Mouse (Mus musculus) embryo, embryonic 10 days (tissue): ENCODE measurements around the gene Tbc1d30.
A peak's percentile ranks its signal among the peaks of the same experiment; 100 is the strongest.
"Not testable (repeated sequence)": the region's sequence is repeated elsewhere in the genome, so short reads cannot be mapped to it uniquely, and the experiment has no call there.

ENCODE experiments used
- DNase-seq: peaks from one replicate; pipeline ENCODE4 v3.0.0-alpha.2; 2015; ENCODE audit warnings: low spot score

Gene Tbc1d30

GRCm38 (mm10) chr10:121364801-121365564 is 13.9 kb upstream of the Tbc1d30 start, which contains the start of gene Gns:
Gene Gns, plus strand, starts transcription at chr10:121365090.
- peak; percentile 93 for DNase-seq

- no peak for DNase-seq
Measured at GRCm38 (mm10) chr10:121364306-121364705, 13.2 kb upstream of the Tbc1d30 start.

- no peak for DNase-seq
Measured at GRCm38 (mm10) chr10:121363201-121363600, 12.1 kb upstream of the Tbc1d30 start.

GRCm38 (mm10) chr10:121360358-121360757 is 9.3 kb upstream of the Tbc1d30 start:
- DNase-seq, result no peak

- no peak for DNase-seq
Measured at GRCm38 (mm10) chr10:121351692-121352290, 713 bp upstream of the Tbc1d30 start.

- peak; percentile 70 for DNase-seq
Measured at GRCm38 (mm10) chr10:121350357-121351065, 567 bp downstream of the Tbc1d30 start.

- no peak for DNase-seq
Measured at GRCm38 (mm10) chr10:121349244-121349643, 1.8 kb downstream of the Tbc1d30 start.

- DNase-seq, result no peak
Measured at GRCm38 (mm10) chr10:121343867-121344266, 7.2 kb downstream of the Tbc1d30 start.

GRCm38 (mm10) chr10:121342260-121342659 is 8.8 kb downstream of the Tbc1d30 start:
- DNase-seq, result no peak

GRCm38 (mm10) chr10:121340754-121341593 is 10.1 kb downstream of the Tbc1d30 start:
- peak; percentile 48 for DNase-seq

- not testable (repeated sequence) for DNase-seq
Measured at GRCm38 (mm10) chr10:121336536-121336935, 14.5 kb downstream of the Tbc1d30 start.

- peak; percentile 69 for DNase-seq
Measured at GRCm38 (mm10) chr10:121334576-121334975, 16.5 kb downstream of the Tbc1d30 start.

- peak; percentile 79 for DNase-seq
Measured at GRCm38 (mm10) chr10:121330940-121331339, 20.1 kb downstream of the Tbc1d30 start.

- DNase-seq, result no peak
Measured at GRCm38 (mm10) chr10:121329586-121329985, 21.5 kb downstream of the Tbc1d30 start.

- DNase-seq, result no peak
Measured at GRCm38 (mm10) chr10:121326167-121326566, 24.9 kb downstream of the Tbc1d30 start.

GRCm38 (mm10) chr10:121323493-121323892 is 27.6 kb downstream of the Tbc1d30 start:
- no peak for DNase-seq

- DNase-seq, result no peak
Measured at GRCm38 (mm10) chr10:121318397-121318950, 32.6 kb downstream of the Tbc1d30 start.

- no peak for DNase-seq
Measured at GRCm38 (mm10) chr10:121316361-121316760, 34.7 kb downstream of the Tbc1d30 start.

GRCm38 (mm10) chr10:121315321-121316283 is 35.5 kb downstream of the Tbc1d30 start:
- no peak for DNase-seq

GRCm38 (mm10) chr10:121314186-121314585 is 36.9 kb downstream of the Tbc1d30 start:
- DNase-seq, result no peak
